Mouse (Mus musculus): ENCODE measurements around the gene Smg9. TPM values are rescaled to one million over a fixed set of nuclear protein-coding genes. Genes with fewer than 3 reads are reported as not detected.

Gene Smg9
- polyA plus RNA-seq, 1 experiment: 8.2 TPM

DNA sequence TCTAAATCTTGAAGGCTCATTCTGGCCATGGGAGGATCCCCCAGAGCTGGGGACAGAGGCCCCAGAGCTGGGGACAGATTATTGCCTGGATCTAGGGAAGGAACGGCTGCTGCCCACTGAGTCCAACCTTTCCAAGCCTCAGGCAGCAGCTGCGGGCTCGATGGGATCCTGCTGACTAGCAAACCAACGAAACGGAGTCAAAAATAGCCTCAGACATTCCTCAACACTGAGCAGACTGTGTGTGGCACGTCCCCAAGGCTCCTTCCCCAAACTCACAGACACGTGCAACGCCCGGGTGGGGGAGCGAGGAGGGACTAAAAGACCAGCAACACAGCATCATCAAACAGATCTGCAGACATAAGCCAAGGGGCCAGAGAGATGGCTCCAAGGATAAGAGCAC is 38.6 kb downstream of the Smg9 start:
- no peak overlapping the region for H3K27ac ChIP-seq (replicated peaks; ENCODE audit: low read depth, low read length)
- H3K4me3 ChIP-seq (ENCODE audit: insufficient read depth, low read depth, low read length): no peak overlapping the region

DNA sequence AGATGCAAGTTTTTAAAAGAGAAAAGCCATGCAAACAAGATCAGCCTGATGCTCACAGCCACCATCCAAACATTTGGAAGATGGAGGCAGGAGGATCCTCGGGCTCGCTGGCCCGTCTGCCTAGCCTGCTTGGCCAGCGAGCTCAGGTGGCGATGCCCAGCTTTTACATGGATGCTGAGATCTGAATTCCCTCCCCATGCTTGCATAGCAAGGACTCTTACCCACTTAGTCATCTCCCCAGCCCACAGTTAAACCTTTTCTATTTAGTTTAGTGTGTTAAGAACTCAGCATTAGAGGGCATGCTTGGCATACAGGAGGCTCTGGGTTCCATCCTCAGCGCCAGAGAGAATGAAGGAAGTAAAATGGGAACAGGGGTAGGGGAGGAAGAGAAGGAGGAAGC is 39.8 kb downstream of the Smg9 start:
- Histone ChIP-seq H3K27ac (replicated peaks; ENCODE audit: low read depth, low read length) (no peak overlapping the region), H3K4me3 (ENCODE audit: insufficient read depth, low read depth, low read length) (no peak overlapping the region), H3K4me1 (ENCODE audit: control insufficient read depth, insufficient read depth, insufficient read length, low read length) (no peaks in the 10 kb centered on the region)

More for the DNA sequence above, 38.6 kb downstream of the Smg9 start:
- H3K4me1 ChIP-seq (ENCODE audit: control insufficient read depth, insufficient read depth, insufficient read length, low read length): no peaks in the 10 kb centered on the region

DNA sequence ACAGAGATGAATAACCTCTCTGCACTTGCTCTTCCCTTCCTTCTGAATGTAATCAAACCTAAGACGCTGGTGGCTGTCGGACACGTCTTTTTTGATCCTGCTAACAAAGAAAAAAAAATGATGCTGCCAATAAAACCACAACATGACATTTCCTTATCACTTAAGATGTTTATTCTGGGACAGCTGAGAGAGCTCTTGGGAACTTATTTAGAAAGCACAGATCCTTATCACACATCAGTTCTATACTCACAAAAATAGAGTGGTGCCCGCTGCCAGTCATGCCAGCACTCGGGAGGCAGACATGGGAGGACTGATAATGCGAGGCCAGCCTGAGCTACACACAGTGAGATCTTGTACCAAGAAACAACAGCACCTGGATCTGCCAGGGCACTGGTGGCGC is 40.5 kb downstream of the Smg9 start:
- Histone ChIP-seq H3K4me1 (ENCODE audit: control insufficient read depth, insufficient read depth, insufficient read length, low read length) (no peaks in the 10 kb centered on the region), H3K27ac (replicated peaks; ENCODE audit: low read depth, low read length) (no peak overlapping the region), H3K4me3 (ENCODE audit: insufficient read depth, low read depth, low read length) (no peak overlapping the region)

DNA sequence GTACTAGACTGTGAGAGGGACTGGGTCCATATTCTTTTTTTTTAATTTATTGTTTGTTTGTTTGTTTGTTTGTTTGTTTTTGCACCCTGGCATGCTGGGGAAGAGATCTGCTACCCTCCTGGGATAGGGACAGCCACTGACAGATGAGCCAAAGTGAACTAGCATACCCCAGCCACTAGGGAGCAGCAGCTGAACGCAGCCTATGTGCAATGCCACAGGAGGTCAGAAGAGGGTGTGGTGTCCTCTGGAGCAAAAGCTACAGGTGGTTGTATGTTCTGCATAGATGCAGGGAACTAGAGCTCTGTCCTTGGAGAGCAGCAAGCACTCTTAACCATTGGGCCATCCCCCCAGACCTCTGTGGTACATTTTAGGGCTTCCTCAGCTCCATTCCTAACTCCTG is 42.4 kb downstream of the Smg9 start:
- no peak overlapping the region for H3K4me3 ChIP-seq (ENCODE audit: insufficient read depth, low read depth, low read length)
- H3K4me1 ChIP-seq (ENCODE audit: control insufficient read depth, insufficient read depth, insufficient read length, low read length): no peaks in the 10 kb centered on the region
- no peak overlapping the region for H3K27ac ChIP-seq (replicated peaks; ENCODE audit: low read depth, low read length)

DNA sequence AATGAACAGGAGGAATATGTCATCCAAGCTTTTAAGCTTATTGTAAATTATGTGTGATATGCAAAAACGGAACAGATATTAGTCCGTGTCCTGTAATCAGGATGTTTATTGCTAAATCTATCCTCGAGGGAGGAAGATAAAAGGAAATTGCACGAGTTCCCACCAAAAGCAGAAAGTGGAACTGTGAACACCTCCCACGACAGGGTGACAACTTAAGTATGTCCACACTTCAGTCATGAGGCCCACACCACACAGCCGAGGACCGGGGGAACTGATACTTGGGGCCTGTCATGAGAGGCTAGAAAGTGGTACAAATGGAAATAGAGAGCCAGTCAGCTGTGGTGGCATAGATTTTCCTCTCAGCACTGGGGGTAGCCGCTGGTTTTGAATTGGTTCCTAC is 42.9 kb downstream of the Smg9 start:
- Histone ChIP-seq H3K27ac (replicated peaks; ENCODE audit: low read depth, low read length) (no peak overlapping the region), H3K4me3 (ENCODE audit: insufficient read depth, low read depth, low read length) (no peak overlapping the region), H3K4me1 (ENCODE audit: control insufficient read depth, insufficient read depth, insufficient read length, low read length) (no peaks in the 10 kb centered on the region)

DNA sequence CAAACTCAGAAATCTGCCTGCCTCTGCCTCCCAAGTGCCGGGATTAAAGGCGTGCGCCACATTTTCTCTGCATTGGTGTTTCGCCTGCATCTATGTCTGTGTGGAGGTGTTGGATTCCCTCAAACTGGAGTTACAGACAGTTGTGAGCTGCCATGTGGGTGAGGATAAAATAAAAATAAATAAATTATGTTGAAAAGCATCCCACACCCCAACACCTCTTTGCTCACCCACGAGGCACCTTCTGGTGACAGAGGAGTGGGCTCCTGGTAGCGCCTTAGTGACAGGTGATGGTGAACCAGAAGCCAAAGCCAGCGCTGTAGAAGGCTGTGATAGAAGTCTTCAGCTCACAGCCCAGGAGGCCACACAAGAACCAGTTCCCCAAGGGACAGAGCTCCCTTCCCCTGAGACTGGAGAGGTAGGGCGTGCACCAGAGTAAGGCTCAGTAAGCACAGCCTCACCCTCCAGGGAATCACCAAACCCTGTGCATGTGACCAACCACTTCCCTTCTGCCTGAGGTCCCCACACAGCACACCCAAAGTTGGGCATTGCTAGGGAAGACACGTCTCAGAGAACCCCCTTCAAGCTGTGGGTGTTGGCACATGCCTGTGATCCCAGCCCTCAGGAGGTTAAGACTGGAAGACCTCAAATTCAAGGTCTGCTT is 46.0 kb downstream of the Smg9 start:
- H3K27ac ChIP-seq (replicated peaks; ENCODE audit: low read depth, low read length): no peak overlapping the region
- H3K4me3 ChIP-seq (ENCODE audit: insufficient read depth, low read depth, low read length): no peak overlapping the region
- H3K4me1 ChIP-seq (ENCODE audit: control insufficient read depth, insufficient read depth, insufficient read length, low read length): no peaks in the 10 kb centered on the region

DNA sequence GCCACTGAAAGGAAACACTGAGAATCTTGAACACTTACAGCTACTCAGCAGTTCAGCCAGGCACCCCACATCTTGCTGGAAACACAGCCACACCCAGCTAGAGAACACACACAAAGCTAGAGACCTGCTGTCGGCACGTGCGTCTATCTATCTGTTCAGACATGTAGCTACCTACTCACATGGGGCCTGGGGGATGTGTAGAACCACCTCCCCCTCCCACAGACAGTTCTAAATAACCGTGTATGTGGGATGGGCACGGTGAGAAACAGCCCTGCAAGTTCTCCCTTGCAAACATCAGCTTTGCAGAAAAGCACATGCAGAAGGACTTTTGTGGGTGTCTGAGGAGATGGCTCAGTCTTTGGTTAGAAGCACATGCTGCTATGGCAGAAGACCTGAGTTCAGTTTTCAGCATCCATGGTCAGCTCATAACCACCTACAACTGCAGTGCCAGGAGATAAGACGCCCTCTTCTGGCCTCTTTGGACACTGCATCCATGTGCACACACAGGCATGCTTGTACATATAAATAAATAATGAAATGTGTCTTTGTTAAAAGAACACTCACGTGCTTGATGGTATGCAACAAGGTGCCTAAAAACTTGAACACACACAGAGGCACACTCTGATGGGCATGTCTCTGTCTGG is 47.4 kb downstream of the Smg9 start:
- Histone ChIP-seq H3K4me1 (ENCODE audit: control insufficient read depth, insufficient read depth, insufficient read length, low read length) (no peaks in the 10 kb centered on the region), H3K27ac (replicated peaks; ENCODE audit: low read depth, low read length) (no peak overlapping the region), H3K4me3 (ENCODE audit: insufficient read depth, low read depth, low read length) (no peak overlapping the region)

DNA sequence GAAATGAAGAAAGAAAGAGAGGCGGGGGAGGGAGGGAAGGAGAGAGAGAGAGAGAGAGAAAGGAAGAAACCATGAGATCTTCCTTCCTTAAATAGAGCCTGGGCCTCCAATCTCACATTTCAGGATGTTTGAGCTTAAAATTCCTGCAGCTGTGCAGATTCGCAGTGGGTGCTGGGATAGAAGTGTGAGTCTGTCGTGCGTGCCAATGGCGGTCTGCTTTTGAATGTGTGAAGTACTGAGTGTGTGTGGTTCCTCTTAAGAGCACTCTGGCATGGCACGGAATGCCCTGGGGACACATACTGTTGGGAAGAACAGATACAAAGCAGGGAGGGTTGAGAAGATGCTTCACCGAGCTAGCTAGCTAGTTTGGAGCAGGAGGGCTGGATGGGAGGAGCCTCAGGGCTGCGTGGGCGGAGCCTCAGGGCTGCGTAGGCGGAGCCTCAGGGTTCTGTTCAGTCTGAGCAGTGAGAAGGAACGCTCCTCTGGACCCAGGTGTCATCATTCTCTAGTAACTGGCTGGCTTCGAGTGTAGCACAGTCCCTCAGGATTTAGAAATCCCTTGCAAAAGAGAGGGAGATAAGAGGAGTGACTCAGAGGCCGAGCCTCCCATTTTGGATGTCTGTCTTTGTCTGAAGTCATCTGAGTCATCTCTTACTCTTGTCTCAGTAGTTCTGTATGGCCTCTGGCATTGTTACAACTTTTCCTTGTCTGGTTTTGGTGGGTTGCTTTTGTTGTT is 49.5 kb downstream of the Smg9 start:
- Histone ChIP-seq H3K4me3 (ENCODE audit: insufficient read depth, low read depth, low read length) (no peak overlapping the region), H3K27ac (replicated peaks; ENCODE audit: low read depth, low read length) (no peak overlapping the region), H3K4me1 (ENCODE audit: control insufficient read depth, insufficient read depth, insufficient read length, low read length) (no peaks in the 10 kb centered on the region)

DNA sequence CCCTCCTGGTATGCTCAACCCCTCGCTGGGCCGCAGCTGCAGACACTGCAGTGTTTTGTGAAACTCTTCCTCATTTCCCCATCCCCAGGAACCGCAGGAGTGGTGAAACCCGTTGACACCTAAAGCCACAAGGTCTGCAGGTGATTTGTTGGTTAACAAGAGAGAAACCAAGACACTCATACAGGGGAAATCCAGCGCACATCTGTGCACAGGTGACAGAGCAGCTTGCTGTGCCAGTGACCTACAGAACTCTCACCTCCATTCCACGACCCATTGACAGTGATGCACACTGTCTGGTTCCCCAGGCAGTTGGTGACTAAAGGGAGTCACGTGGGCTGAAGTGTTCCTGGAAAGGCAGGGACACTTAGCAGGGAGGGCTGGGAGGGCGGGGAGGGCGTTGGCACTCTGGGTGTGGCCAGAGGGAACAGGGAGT is 51.2 kb downstream of the Smg9 start:
- Histone ChIP-seq H3K27ac (replicated peaks; ENCODE audit: low read depth, low read length) (no peak overlapping the region), H3K4me1 (ENCODE audit: control insufficient read depth, insufficient read depth, insufficient read length, low read length) (peaks cover 5% of the 10 kb centered on the region; the same call in 1 of the 2 replicates), H3K4me3 (ENCODE audit: insufficient read depth, low read depth, low read length) (no peak overlapping the region)

DNA sequence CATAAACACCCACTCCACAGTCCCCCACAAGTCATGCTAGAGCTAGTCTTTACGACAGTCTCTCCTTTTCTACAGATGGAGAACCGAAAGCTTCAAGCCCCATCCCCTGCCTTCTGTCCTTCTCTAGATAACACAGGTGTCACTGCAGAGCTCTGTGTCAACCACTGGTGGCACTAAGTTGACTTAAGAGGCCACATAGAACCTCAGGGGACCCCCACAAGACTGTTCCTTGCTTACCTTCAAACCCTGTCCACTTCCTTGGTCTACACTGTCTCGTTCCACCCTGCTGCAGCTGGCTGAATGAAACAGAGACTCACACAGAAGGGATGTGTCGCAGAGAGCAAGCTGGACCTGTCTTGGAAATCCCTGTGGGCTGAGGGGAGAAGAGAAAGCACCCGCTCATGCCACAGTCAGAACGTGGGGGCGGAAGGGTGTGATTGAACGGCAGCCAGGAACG is 52.5 kb downstream of the Smg9 start, which contains the start of gene Irgc1:
Gene Irgc1, minus strand, starts transcription at position 443 of the 457 bp plus-strand sequence.
- no peak within 1 kb of the TSS for H3K27ac ChIP-seq (replicated peaks; ENCODE audit: low read depth, low read length)
- no peak within 1 kb of the TSS for H3K4me3 ChIP-seq (ENCODE audit: insufficient read depth, low read depth, low read length)
- peaks cover 10% of the 10 kb centered on the region; the same call in 1 of the 2 replicates for H3K4me1 ChIP-seq (ENCODE audit: control insufficient read depth, insufficient read depth, insufficient read length, low read length)

DNA sequence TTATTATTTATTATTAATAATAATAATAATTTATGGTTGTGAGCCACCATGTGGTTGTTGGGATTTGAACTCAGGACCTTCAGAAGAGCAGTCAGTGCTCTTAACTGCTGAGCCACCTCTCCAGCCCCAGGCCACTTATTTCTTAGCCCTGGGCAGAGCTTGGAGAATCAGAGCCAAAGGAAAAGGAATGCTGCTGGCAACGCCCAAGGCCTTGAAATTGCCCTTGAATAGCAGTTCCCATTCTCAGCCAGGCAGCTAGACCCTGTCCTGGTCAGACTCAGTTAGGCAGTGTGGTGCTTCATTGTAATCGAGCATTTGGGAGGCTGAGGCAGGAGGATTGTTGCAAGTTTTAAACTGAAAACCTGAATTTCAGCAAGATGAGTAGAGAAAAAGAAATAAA is 54.8 kb downstream of the Smg9 start:
- Histone ChIP-seq H3K4me1 (ENCODE audit: control insufficient read depth, insufficient read depth, insufficient read length, low read length) (peaks cover 16% of the 10 kb centered on the region; the same call in 1 of the 2 replicates), H3K4me3 (ENCODE audit: insufficient read depth, low read depth, low read length) (no peak overlapping the region), H3K27ac (replicated peaks; ENCODE audit: low read depth, low read length) (no peak overlapping the region)

DNA sequence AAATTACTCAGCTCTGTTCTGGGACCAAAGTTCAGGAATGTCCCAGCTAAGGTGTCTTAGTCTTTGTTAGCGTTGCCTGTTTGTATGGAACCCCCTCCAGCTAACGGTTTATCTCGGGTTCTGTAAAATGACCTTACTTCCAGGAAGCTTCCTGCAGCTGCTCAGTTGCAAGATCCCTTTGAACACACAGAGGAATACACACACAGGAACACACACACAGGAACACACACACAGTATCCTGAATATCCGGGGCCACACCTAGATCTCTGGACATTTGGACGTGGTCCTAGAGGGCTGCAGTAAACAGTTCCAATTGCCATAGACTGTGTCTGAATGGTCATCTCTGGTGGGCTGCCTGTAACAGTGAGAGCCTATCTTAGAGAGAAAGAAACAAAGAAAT is 56.3 kb downstream of the Smg9 start:
- Histone ChIP-seq H3K27ac (replicated peaks; ENCODE audit: low read depth, low read length) (peak overlapping the region; percentile 80), H3K4me3 (ENCODE audit: insufficient read depth, low read depth, low read length) (no peak overlapping the region), H3K4me1 (ENCODE audit: control insufficient read depth, insufficient read depth, insufficient read length, low read length) (peaks cover 25% of the 10 kb centered on the region; the same call in 1 of the 2 replicates)

DNA sequence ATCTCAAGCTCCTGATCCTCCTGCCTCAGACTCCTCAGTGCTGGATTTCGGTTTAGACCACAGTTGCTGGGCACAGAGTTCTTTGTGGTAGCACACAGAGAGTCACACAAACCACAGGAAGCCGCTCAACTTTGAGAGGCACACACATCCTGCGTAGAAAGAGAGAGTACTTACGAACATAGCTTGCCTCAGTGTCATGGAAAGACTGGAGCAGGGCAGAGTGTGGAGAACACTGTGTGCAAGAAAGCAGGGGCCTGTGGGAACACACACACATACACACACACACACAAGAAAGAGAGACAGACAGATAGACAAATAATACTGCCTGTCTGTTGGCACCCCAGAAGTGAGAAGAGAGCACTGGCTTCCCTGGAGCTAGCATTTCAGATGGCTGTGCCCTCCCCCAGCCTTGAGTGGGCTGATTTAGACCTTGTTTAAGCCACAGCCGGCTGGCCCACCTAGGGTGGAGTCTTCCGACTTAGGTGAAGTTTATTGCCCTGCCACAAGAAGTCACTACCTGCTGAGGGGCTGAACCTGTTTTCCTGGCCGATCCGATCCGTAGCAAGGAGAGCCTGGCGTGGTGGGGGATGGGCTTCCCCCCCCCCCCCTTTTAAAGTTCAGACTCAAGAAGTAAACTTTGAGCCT is 58.4 kb downstream of the Smg9 start:
- Histone ChIP-seq H3K4me3 (ENCODE audit: insufficient read depth, low read depth, low read length) (no peak overlapping the region), H3K27ac (replicated peaks; ENCODE audit: low read depth, low read length) (peak overlapping the region; percentile 23), H3K4me1 (ENCODE audit: control insufficient read depth, insufficient read depth, insufficient read length, low read length) (peaks cover 26% of the 10 kb centered on the region; the same call in 1 of the 2 replicates)

DNA sequence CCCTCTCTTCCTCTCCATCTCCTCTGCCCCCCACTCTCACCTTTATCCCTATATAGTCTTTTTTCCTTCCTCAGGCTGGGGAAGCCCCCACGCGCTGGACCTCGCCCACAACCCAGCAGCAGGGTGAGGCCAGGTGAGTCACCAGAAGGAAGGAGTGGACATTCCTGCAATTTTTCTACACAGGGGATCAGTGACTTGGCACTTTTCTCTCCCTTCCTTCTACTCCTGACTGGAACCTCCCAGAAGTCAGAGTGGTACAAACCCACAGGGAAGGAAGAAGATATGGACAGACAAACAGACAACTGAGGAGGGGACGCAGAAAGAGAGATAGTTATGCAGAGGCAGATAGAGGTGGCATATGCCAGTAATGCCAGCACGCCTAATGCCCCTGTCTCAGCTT is 60.0 kb downstream of the Smg9 start:
- H3K27ac ChIP-seq (replicated peaks; ENCODE audit: low read depth, low read length): peak overlapping the region; percentile 51
- H3K4me3 ChIP-seq (ENCODE audit: insufficient read depth, low read depth, low read length): no peak overlapping the region
- peaks cover 28% of the 10 kb centered on the region; the same call in 1 of the 2 replicates for H3K4me1 ChIP-seq (ENCODE audit: control insufficient read depth, insufficient read depth, insufficient read length, low read length)

DNA sequence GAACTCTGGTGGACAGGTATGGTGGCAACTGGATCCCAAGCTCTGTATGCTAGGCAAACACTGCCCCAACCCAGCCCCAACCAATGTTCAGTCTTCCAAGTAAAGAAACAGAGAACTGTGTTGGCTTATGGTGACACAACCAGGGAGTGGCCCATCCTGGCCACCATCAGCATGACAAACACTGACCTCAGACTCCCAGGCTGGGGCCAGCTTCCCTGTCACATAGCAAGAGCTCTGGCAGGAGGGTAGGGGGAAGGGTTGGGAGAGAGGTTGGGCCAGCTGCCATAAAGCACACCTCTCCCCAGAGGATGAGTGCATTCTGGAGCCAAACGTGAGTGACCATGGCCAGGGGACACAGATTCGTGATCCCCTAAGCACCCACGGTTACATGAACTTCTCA is 60.4 kb downstream of the Smg9 start:
- H3K27ac ChIP-seq (replicated peaks; ENCODE audit: low read depth, low read length): peak overlapping the region; percentile 63
- H3K4me3 ChIP-seq (ENCODE audit: insufficient read depth, low read depth, low read length): no peak overlapping the region
- peaks cover 27% of the 10 kb centered on the region; the same call in 1 of the 2 replicates for H3K4me1 ChIP-seq (ENCODE audit: control insufficient read depth, insufficient read depth, insufficient read length, low read length)
